Mouse (Mus musculus) spleen, postnatal 4 days (tissue): ENCODE measurements at regions not wholly inside any gene's neighbourhood (a gene's known extent, or its start where the extent isn't known, plus 50 kb on each side); places are given as distances from the start of the nearest gene placed in this dataset.

ENCODE experiments used
- DNase-seq, 2 experiments: peaks; one replicate each; pipeline ENCODE4 v3.0.0; 2022; ENCODE audit warnings: low spot score in 2 of 2

DNA sequence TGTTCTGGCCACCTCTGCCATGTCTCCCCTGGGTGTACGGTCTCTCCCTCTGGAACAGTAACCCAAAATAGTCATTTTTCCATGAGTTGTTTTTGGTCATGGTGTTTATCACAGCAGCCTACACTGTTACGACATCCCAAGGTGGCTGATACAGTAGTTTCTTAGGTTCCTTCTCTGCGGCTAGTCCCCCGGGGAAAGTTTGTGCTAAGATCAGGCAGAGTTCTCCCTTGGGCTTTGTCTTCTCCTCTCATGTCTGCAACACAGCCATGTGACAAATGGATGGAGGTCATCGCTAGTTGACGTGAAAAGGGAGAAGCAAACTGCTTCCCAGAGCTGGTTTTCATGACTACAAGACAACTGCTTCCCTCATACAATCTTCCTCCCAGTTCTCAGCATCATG is 56.9 kb upstream of the Serp2 start:
- DNase-seq = no peak

DNA sequence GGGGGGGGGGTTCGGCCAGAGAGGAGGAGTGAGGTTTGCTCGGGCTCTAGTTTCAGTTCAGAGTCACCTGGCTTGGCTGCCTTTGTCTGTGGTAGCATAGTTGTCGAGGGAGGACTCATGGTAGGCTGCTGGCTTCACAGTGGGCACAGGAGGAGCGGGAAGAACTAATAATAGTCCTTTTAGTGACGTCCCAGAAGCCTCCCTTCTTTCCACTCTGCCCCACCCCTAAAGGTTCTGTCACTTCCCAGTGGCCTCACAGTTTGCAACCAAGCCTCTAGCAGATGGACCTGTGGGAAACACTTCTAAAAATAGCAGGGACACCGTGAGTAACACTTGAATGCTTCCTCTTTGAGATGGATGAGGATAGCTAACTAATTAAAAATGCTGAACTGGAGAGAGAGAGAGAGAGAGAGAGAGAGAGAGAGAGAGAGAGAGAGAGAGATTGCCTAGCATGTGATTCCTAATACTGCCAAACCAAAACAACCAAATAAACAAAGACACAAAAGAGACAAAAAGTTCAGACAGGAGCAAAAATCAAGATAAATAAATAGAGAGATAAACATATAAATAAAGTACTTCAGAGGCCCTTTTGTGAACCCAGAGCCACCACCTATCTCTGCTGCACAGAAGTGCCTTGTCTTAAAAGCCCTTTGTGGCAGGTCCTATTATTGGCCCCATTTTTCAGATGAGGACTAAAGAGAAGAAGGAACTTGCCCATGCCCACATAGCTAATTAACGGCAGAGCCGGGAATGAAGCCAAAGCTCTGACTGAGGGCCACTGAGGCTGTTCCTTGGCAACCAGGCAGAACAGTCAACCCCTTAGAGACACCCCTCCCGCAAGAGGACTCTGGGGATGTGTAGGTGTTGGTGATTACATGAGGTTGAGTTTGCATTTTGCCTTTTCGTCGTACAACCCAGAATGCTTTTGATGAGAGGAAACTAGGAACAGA is 54.0 kb upstream of the Serp2 start:
- no peak for DNase-seq
